Mouse (Mus musculus) hindbrain, embryonic 11.5 days (tissue): ENCODE measurements around the gene Ankle2. TPM values are rescaled to one million over a fixed set of nuclear protein-coding genes. Genes with fewer than 3 reads are reported as not detected.

ENCODE experiments used
- ATAC-seq: fragments of 200-750 bp; cut with Nextera tagmentation; 2 replicates; pipeline ENCODE4 v1.8.0; 2017; ENCODE audit warnings: mild to moderate bottlenecking, moderate TSS enrichment, moderate library complexity; ENCODE audit not compliant: low FRiP score
- DNase-seq: peaks from one replicate; pipeline ENCODE4 v3.0.0-alpha.2; 2015; ENCODE audit warnings: low spot score
- H3K27ac ChIP-seq: fragments of 300-500 bp; sonication (generic); 2 replicates; pipeline ENCODE4 v1.5.1; 2014; ENCODE audit warnings: mild to moderate bottlenecking, low read depth, low read length
- H3K27me3 ChIP-seq: fragments of 300-500 bp; sonication (generic); 2 replicates; pipeline ENCODE4 v1.6.1; 2014; ENCODE audit warnings: mild to moderate bottlenecking, low read length, moderate library complexity, mixed read lengths; ENCODE audit not compliant: control insufficient read depth, insufficient read depth
- H3K36me3 ChIP-seq: fragments of 300-500 bp; sonication (generic); 2 replicates; pipeline ENCODE4 v1.6.1; 2014; ENCODE audit warnings: mild to moderate bottlenecking, low read length, moderate library complexity, mixed read lengths; ENCODE audit not compliant: control insufficient read depth, insufficient read depth
- H3K4me1 ChIP-seq: fragments of 300-500 bp; sonication (generic); replicated peaks from 2 replicates; pipeline ENCODE4 v1.6.1; 2014; ENCODE audit warnings: low read length, mixed read lengths; ENCODE audit not compliant: control insufficient read depth, insufficient read depth
- H3K4me2 ChIP-seq: fragments of 300-500 bp; sonication (generic); replicated peaks from 2 replicates; pipeline ENCODE4 v1.6.1; 2014; ENCODE audit warnings: mild to moderate bottlenecking, low read depth, low read length
- H3K4me3 ChIP-seq: fragments of 300-500 bp; sonication (generic); 2 replicates; pipeline ENCODE4 v1.5.1; 2014; ENCODE audit warnings: low read depth, low read length
- H3K9ac ChIP-seq: fragments of 300-500 bp; sonication (generic); 2 replicates; pipeline ENCODE4 v1.6.1; 2014; ENCODE audit warnings: low read depth, low read length
- H3K9me3 ChIP-seq: fragments of 300-500 bp; sonication (generic); 2 replicates; pipeline ENCODE4 v1.6.1; 2016; ENCODE audit warnings: low read length; ENCODE audit not compliant: control insufficient read depth
- WGBS: fragments of 180-500 bp; shearing (Covaris S2); extraction: QIAGEN DNeasy Blood & Tissue Kit; methylation state at CpG from one replicate; pipeline ENCODE4 v1.1.7; 2014; 5-methylcytosine and 5-hydroxymethylcytosine counted together
- polyA plus RNA-seq: library from polyadenylated mRNA; unstranded; fragments of >200 nt; fragmentation: Nextera tagmentation; extraction: Ambion mirVana; gene quantifications from 2 replicates; pipeline ENCODE4 v1.2.1, GENCODE M21; 2014

Ankle2 gene
- polyA plus RNA-seq, 1 experiment from 2014 or later: 46.5 TPM

GRCm38 (mm10) chr5:110286446-110287083 is 55.8 kb downstream of the Ankle2 start:
- H3K36me3 ChIP-seq: 0 out of 2 replicates have a peak, but pooled peaks cover 4% of the 10 kb centered on the region
- H3K4me1 ChIP-seq: no peaks in the 10 kb centered on the region
- WGBS: 4% methylated on average over 30 of the region's 31 CpGs
- peak overlapping the region; percentile 95 for H3K4me2 ChIP-seq
- no peaks in the 10 kb centered on the region for H3K9me3 ChIP-seq
- H3K9ac ChIP-seq: peak overlapping the region; percentile 79
- ATAC-seq (peak; percentile 84; the same call in 1 of the 2 replicates), DNase-seq (no peak)
- H3K27ac ChIP-seq: no peak overlapping the region
- peaks cover 7% of the 10 kb centered on the region for H3K27me3 ChIP-seq
- H3K4me3 ChIP-seq: peak overlapping the region; percentile 68

- ATAC-seq (no peak), DNase-seq (no peak)
- Histone ChIP-seq H3K27ac (no peak overlapping the region), H3K4me3 (peak overlapping the region; percentile 68), H3K4me2 (0 out of 2 replicates have a peak overlapping the region, but pooled peaks have one; percentile 23), H3K36me3 (0 out of 2 replicates have a peak, but pooled peaks cover 5% of the 10 kb centered on the region), H3K27me3 (peaks cover 7% of the 10 kb centered on the region), H3K4me1 (no peaks in the 10 kb centered on the region), H3K9me3 (no peaks in the 10 kb centered on the region), H3K9ac (no peak overlapping the region)
- WGBS: 85% methylated on average over 2 of the region's 2 CpGs
Measured at GRCm38 (mm10) chr5:110287084-110287475, 56.3 kb downstream of the Ankle2 start.

DNA sequence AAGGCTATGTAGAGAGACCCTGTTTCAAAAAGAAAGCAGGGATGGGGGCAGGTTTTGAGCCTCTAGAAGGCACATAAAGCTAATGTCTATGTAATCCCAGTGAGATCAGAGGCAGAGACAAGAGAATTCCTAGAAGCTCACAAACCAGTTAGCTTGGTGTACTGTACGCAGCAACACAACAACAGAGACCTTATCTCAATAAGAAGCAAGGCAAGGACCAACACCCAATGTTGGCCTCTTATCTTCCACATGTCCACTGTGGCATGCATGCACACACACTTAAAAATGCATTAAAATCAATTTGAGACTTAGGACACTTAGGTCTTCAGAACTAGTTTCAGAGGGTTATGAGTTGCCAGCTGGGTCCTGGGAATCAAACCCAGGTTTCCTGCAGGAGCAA is 60.8 kb downstream of the Ankle2 start:
- 0 out of 2 replicates have a peak, but pooled peaks cover 8% of the 10 kb centered on the region for H3K36me3 ChIP-seq
- ATAC-seq: no peak

GRCm38 (mm10) chr5:110296637-110297036 is 65.8 kb downstream of the Ankle2 start:
- Histone ChIP-seq H3K4me3 (no peak overlapping the region), H3K27me3 (no peaks in the 10 kb centered on the region), H3K36me3 (0 out of 2 replicates have a peak, but pooled peaks cover 3% of the 10 kb centered on the region), H3K9ac (no peak overlapping the region), H3K9me3 (no peaks in the 10 kb centered on the region), H3K4me2 (no peak overlapping the region), H3K4me1 (no peaks in the 10 kb centered on the region), H3K27ac (no peak overlapping the region)
- DNase-seq: no peak
- ATAC-seq: no peak
- WGBS: 96% methylated on average over 1 of the region's 1 CpGs

More for the DNA sequence above, 60.8 kb downstream of the Ankle2 start:
- Histone ChIP-seq H3K9me3 (no peaks in the 10 kb centered on the region), H3K27ac (no peak overlapping the region), H3K4me2 (no peak overlapping the region), H3K4me3 (no peak overlapping the region), H3K9ac (no peak overlapping the region), H3K4me1 (no peaks in the 10 kb centered on the region), H3K27me3 (no peaks in the 10 kb centered on the region)
- DNase-seq: no peak
- WGBS: 94% methylated on average over 1 of the region's 1 CpGs

GRCm38 (mm10) chr5:110300591-110300990 is 69.8 kb downstream of the Ankle2 start:
- DNase-seq: no peak
- WGBS: 97% methylated on average over 2 of the region's 2 CpGs
- H3K4me3 ChIP-seq: no peak overlapping the region
- no peak overlapping the region for H3K9ac ChIP-seq
- H3K4me2 ChIP-seq: no peak overlapping the region
- no peaks in the 10 kb centered on the region for H3K27me3 ChIP-seq
- ATAC-seq: no peak
- H3K9me3 ChIP-seq: no peaks in the 10 kb centered on the region
- H3K27ac ChIP-seq: no peak overlapping the region
- H3K4me1 ChIP-seq: no peaks in the 10 kb centered on the region
- H3K36me3 ChIP-seq: peaks cover 7% of the 10 kb centered on the region; the same call in 1 of the 2 replicates

Other genes starting within 250 kb of the Ankle2 start
- gene Zfp932, start 234.5 kb upstream of the Ankle2 start, polyA plus RNA-seq: 21.2 and 24.4 TPM in 2 replicates
- 5.5 and 6.4 TPM in 2 replicates for gene Gm17655, start 158.5 kb upstream of the Ankle2 start, polyA plus RNA-seq
- 0.80 and 1.0 TPM in 2 replicates for gene Gm35315, start 136.6 kb upstream of the Ankle2 start, polyA plus RNA-seq
- gene Plcxd1, start 131.0 kb upstream of the Ankle2 start, polyA plus RNA-seq: 0.64 and 0.76 TPM in 2 replicates
- gene Gtpbp6, start 122.8 kb upstream of the Ankle2 start, polyA plus RNA-seq: 26.6 and 29.5 TPM in 2 replicates
- 8.6 and 10.7 TPM in 2 replicates for gene Zfp605, start 120.9 kb upstream of the Ankle2 start, polyA plus RNA-seq
- 86.9 and 88.5 TPM in 2 replicates for gene Chfr, start 95.2 kb upstream of the Ankle2 start, polyA plus RNA-seq
- 21.0 and 26.0 TPM in 2 replicates for gene Golga3, start 54.3 kb upstream of the Ankle2 start, polyA plus RNA-seq
- 88.9 and 94.3 TPM in 2 replicates for gene Pgam5, start 38.9 kb downstream of the Ankle2 start, polyA plus RNA-seq
- gene Pxmp2, start 55.2 kb downstream of the Ankle2 start, polyA plus RNA-seq: 7.9 and 10.0 TPM in 2 replicates
- 28.5 and 30.1 TPM in 2 replicates for gene Pole, start 55.3 kb downstream of the Ankle2 start, polyA plus RNA-seq
- gene P2rx2, start 112.2 kb downstream of the Ankle2 start, polyA plus RNA-seq: 0.67 and 0.91 TPM in 2 replicates
- gene Lrcol1, start 113.7 kb downstream of the Ankle2 start, polyA plus RNA-seq: not detected in 2 replicates
- gene Fbrsl1, start 217.5 kb downstream of the Ankle2 start, polyA plus RNA-seq: 15.8 and 17.5 TPM in 2 replicates